Comparison of ENCODE assay signal across 26 mouse cellular contexts in the genomic region with DNA sequence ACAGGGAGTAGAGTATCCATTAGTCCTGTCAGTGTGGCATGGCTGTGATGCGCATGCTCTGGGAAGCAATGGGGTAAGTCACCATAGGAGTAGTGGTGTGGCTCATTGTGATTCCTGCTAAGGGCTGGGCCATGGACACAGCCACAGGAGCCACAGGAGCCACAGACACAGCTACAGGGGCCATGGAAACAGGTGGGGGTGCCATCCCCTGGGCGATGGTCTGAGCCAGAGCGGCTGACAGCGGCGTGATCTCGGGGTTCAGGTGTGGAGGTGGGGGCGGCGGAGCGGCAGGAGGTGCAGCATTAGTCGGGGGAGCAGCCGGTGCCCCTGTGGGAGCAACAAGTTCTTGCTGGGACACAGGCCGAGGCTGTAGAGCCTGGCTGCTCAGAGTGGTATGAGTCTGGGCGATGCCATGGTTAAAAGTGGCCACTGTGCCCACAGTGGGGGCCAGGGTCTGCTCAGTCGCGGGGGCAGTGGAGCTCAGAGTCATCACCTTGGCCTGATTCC. TPM values are rescaled to one million over a fixed set of nuclear protein-coding genes. Genes with fewer than 3 reads are reported as not detected.
DNase-seq lines count a peak whose midpoint lies in the region; ATAC-seq lines count a peak whose summit lies in the region.
"Had no signal": no experiment of that assay in that cellular context is flagged by ENCODE, and none has a peak within 500 bp of the region (broad histone marks: within the 10 kb centered on the region; RNA-seq: fewer than 3 reads in every experiment).

No protein-coding gene starts in this region.

- H3K27ac ChIP-seq in heart, embryonic 10.5 days, result peak overlapping the region; percentile 44; the same call in 1 of the 2 replicates
- H3K27ac ChIP-seq in heart, embryonic 12.5 days (ENCODE audit: poor library complexity, severe bottlenecking), result no peak overlapping the region
- H3K27ac ChIP-seq in liver, embryonic 11.5 days (ENCODE audit: low read depth, low read length), result no peak overlapping the region
- no peak overlapping the region for H3K27ac ChIP-seq in liver, embryonic 12.5 days
- no peak overlapping the region for H3K27ac ChIP-seq in embryonic facial prominence, embryonic 14.5 days (replicated peaks; ENCODE audit: low read depth, low read length)
- H3K27ac ChIP-seq: embryonic facial prominence, embryonic 12.5 days; forebrain, embryonic 13.5 days; heart, embryonic 15.5 days; hindbrain, embryonic 14.5 days; limb, embryonic 12.5 days; liver, embryonic 13.5 days; macrophage; midbrain, embryonic 15.5 days; neural tube, embryonic 15.5 days had no signal

- H3K36me3 ChIP-seq in heart, embryonic 10.5 days, result peaks cover 42% of the 10 kb centered on the region
- peaks cover 44% of the 10 kb centered on the region for H3K36me3 ChIP-seq in heart, embryonic 12.5 days
- peaks cover 26% of the 10 kb centered on the region for H3K36me3 ChIP-seq in liver, embryonic 11.5 days (ENCODE audit: control insufficient read depth, insufficient read depth, low read length)
- peaks cover 48% of the 10 kb centered on the region for H3K36me3 ChIP-seq in liver, embryonic 12.5 days
- peaks cover 44% of the 10 kb centered on the region for H3K36me3 ChIP-seq in embryonic facial prominence, embryonic 14.5 days (ENCODE audit: control insufficient read depth, insufficient read depth, low read length)

- H3K4me1 ChIP-seq in heart, embryonic 10.5 days, result peaks cover 17% of the 10 kb centered on the region
- peaks cover 22% of the 10 kb centered on the region for H3K4me1 ChIP-seq in heart, embryonic 12.5 days (replicated peaks)
- H3K4me1 ChIP-seq in liver, embryonic 11.5 days (replicated peaks; ENCODE audit: control insufficient read depth, insufficient read depth, low read length), result 0 out of 2 replicates have a peak, but pooled peaks cover 4% of the 10 kb centered on the region
- peaks cover 19% of the 10 kb centered on the region for H3K4me1 ChIP-seq in liver, embryonic 12.5 days
- H3K4me1 ChIP-seq in embryonic facial prominence, embryonic 14.5 days (ENCODE audit: control insufficient read depth, insufficient read depth, low read length), result no peaks in the 10 kb centered on the region

- H3K9me3 ChIP-seq in heart, embryonic 10.5 days, result no peaks in the 10 kb centered on the region
- H3K9me3 ChIP-seq in heart, embryonic 12.5 days (replicated peaks), result no peaks in the 10 kb centered on the region
- no peaks in the 10 kb centered on the region for H3K9me3 ChIP-seq in liver, embryonic 11.5 days (ENCODE audit: control insufficient read depth, low read length)
- H3K9me3 ChIP-seq in liver, embryonic 12.5 days (replicated peaks), result no peaks in the 10 kb centered on the region
- H3K9me3 ChIP-seq in embryonic facial prominence, embryonic 14.5 days (ENCODE audit: control insufficient read depth, low read length), result no peaks in the 10 kb centered on the region
- H3K9me3 ChIP-seq: embryonic facial prominence, embryonic 12.5 days; forebrain, embryonic 13.5 days; heart, embryonic 15.5 days; limb, embryonic 12.5 days; liver, embryonic 13.5 days; midbrain, embryonic 15.5 days; neural tube, embryonic 15.5 days had no signal

- DNase-seq in cerebellum, adult 9-11 months, result peak; percentile 54
- no peak for DNase-seq in cerebellum, adult 11 months
- DNase-seq in heart, embryonic 10.5 days (ENCODE audit: low spot score), result no peak
- no peak for DNase-seq in liver, embryonic 11.5 days (ENCODE audit: low spot score)
- no peak for DNase-seq in embryonic facial prominence, embryonic 14.5 days (ENCODE audit: low spot score)
- DNase-seq in layer of hippocampus, adult 18-20 months (ENCODE audit: low spot score in 2 of 2), result no peak
- DNase-seq: adrenal gland, postnatal 25 days; cerebellum, adult 2 months; cerebellum, postnatal 36 days; gastrocnemius, postnatal 36 days; heart, postnatal 36 days; liver, embryonic 13.5 days; lung, adult 18-20 months; retina, postnatal 1 day; right cerebral cortex, postnatal 14 days had no signal

- no peak overlapping the region for H3K9ac ChIP-seq in heart, embryonic 12.5 days
- 0 out of 2 replicates have a peak overlapping the region, but pooled peaks have one; percentile 3 for H3K9ac ChIP-seq in liver, embryonic 11.5 days (ENCODE audit: low read depth, low read length)
- no peak overlapping the region for H3K9ac ChIP-seq in liver, embryonic 12.5 days
- H3K9ac ChIP-seq in embryonic facial prominence, embryonic 14.5 days (ENCODE audit: low read depth, low read length), result peak overlapping the region; percentile 34; the same call in 1 of the 2 replicates
- H3K9ac ChIP-seq: embryonic facial prominence, embryonic 12.5 days; forebrain, embryonic 13.5 days; hindbrain, embryonic 14.5 days; limb, embryonic 12.5 days; liver, embryonic 13.5 days; midbrain, embryonic 15.5 days; neural tube, embryonic 15.5 days had no signal

- WGBS in heart, embryonic 10.5 days, result 94% methylated on average over 15 of the region's 15 CpGs
- WGBS in heart, embryonic 12.5 days, result 95% methylated on average over 15 of the region's 15 CpGs
- 96% methylated on average over 15 of the region's 15 CpGs for WGBS in liver, embryonic 11.5 days
- 91% methylated on average over 15 of the region's 15 CpGs for WGBS in liver, embryonic 12.5 days (ENCODE audit: insufficient replicate concordance)
- WGBS in embryonic facial prominence, embryonic 14.5 days, result 96% methylated on average over 15 of the region's 15 CpGs

- no peak for ATAC-seq in heart, embryonic 12.5 days (ENCODE audit: insufficient number of reproducible peaks, low FRiP score)
- ATAC-seq in liver, embryonic 11.5 days (replicated peaks; ENCODE audit: low FRiP score), result no peak
- no peak for ATAC-seq in liver, embryonic 12.5 days
- no peak for ATAC-seq in embryonic facial prominence, embryonic 14.5 days (ENCODE audit: low read depth)
- ATAC-seq: forebrain, embryonic 13.5 days; lung, postnatal 0 days; midbrain, embryonic 15.5 days had no signal

- H3K27me3 ChIP-seq in heart, embryonic 10.5 days (ENCODE audit: insufficient read depth, poor library complexity, severe bottlenecking), result no peaks in the 10 kb centered on the region
- no peaks in the 10 kb centered on the region for H3K27me3 ChIP-seq in heart, embryonic 12.5 days (replicated peaks)
- no peaks in the 10 kb centered on the region for H3K27me3 ChIP-seq in liver, embryonic 11.5 days (replicated peaks; ENCODE audit: control insufficient read depth, insufficient read depth, low read length)
- no peaks in the 10 kb centered on the region for H3K27me3 ChIP-seq in liver, embryonic 12.5 days (replicated peaks)
- H3K27me3 ChIP-seq in embryonic facial prominence, embryonic 14.5 days (replicated peaks; ENCODE audit: control insufficient read depth, insufficient read depth, low read length), result no peaks in the 10 kb centered on the region
- H3K27me3 ChIP-seq: embryonic facial prominence, embryonic 12.5 days; forebrain, embryonic 13.5 days; heart, embryonic 15.5 days; limb, embryonic 12.5 days; liver, embryonic 13.5 days; midbrain, embryonic 15.5 days; neural tube, embryonic 15.5 days had no signal

- no peak overlapping the region for H3K4me2 ChIP-seq in heart, embryonic 12.5 days
- H3K4me2 ChIP-seq in liver, embryonic 11.5 days, result no peak overlapping the region
- no peak overlapping the region for H3K4me2 ChIP-seq in liver, embryonic 12.5 days
- no peak overlapping the region for H3K4me2 ChIP-seq in embryonic facial prominence, embryonic 14.5 days (ENCODE audit: low read depth, low read length)
- H3K4me2 ChIP-seq: embryonic facial prominence, embryonic 12.5 days; forebrain, embryonic 13.5 days; heart, embryonic 15.5 days; hindbrain, embryonic 14.5 days; limb, embryonic 12.5 days; liver, embryonic 13.5 days; midbrain, embryonic 15.5 days; neural tube, embryonic 15.5 days had no signal

- H3K4me3 ChIP-seq in heart, embryonic 10.5 days, result no peak overlapping the region
- no peak overlapping the region for H3K4me3 ChIP-seq in heart, embryonic 12.5 days
- H3K4me3 ChIP-seq in liver, embryonic 11.5 days (ENCODE audit: low read depth, low read length), result 0 out of 2 replicates have a peak overlapping the region, but pooled peaks have one; percentile 8
- H3K4me3 ChIP-seq in liver, embryonic 12.5 days, result no peak overlapping the region
- H3K4me3 ChIP-seq in embryonic facial prominence, embryonic 14.5 days (ENCODE audit: low read depth, low read length), result no peak overlapping the region
- H3K4me3 ChIP-seq: embryonic facial prominence, embryonic 12.5 days; forebrain, embryonic 13.5 days; heart, embryonic 15.5 days; limb, embryonic 12.5 days; liver, embryonic 13.5 days; midbrain, embryonic 15.5 days; neural tube, embryonic 15.5 days had no signal

RNA-seq across cellular contexts. Expression of a gene that starts 3.4 kb away (rescaled TPM):
- 11.2 and 12.8 TPM in 2 replicates for polyA plus RNA-seq in heart, embryonic 10.5 days (2016; fragmentation: Nextera tagmentation; extraction: Ambion mirVana)
- polyA plus RNA-seq in heart, embryonic 12.5 days (2016; fragmentation: Nextera tagmentation; extraction: Ambion mirVana), result 10.2 and 11.9 TPM in 2 replicates
- polyA plus RNA-seq in liver, embryonic 11.5 days (2014; fragmentation: Nextera tagmentation; extraction: Ambion mirVana), result 9.9 and 11.1 TPM in 2 replicates
- 7.7 and 8.1 TPM in 2 replicates for polyA plus RNA-seq in liver, embryonic 12.5 days (2016; fragmentation: Nextera tagmentation; extraction: Ambion mirVana)
- 11.4 and 12.5 TPM in 2 replicates for polyA plus RNA-seq in embryonic facial prominence, embryonic 14.5 days (2014; fragmentation: Nextera tagmentation; extraction: Ambion mirVana)
- total RNA-seq in layer of hippocampus, adult 18-20 months (2021), result 10 to 100 TPM; 13.6 to 15.6 TPM

RNA-seq across cellular contexts. Expression of a gene that starts 4.9 kb away (rescaled TPM):
- 2,301 and 2,407 TPM in 2 replicates for polyA plus RNA-seq in heart, embryonic 10.5 days (2016; fragmentation: Nextera tagmentation; extraction: Ambion mirVana)
- 2,275 and 2,341 TPM in 2 replicates for polyA plus RNA-seq in heart, embryonic 12.5 days (2016; fragmentation: Nextera tagmentation; extraction: Ambion mirVana)
- 3,476 and 3,859 TPM in 2 replicates for polyA plus RNA-seq in liver, embryonic 11.5 days (2014; fragmentation: Nextera tagmentation; extraction: Ambion mirVana)
- polyA plus RNA-seq in liver, embryonic 12.5 days (2016; fragmentation: Nextera tagmentation; extraction: Ambion mirVana), result 2,924 and 3,037 TPM in 2 replicates
- polyA plus RNA-seq in embryonic facial prominence, embryonic 14.5 days (2014; fragmentation: Nextera tagmentation; extraction: Ambion mirVana), result 4,564 and 5,119 TPM in 2 replicates
- 1,000 to 10,000 TPM; 1,532 to 1,582 TPM for total RNA-seq in layer of hippocampus, adult 18-20 months (2021)

RNA-seq across cellular contexts. Expression of a gene that starts 18.5 kb away (rescaled TPM):
- 17.8 and 20.3 TPM in 2 replicates for polyA plus RNA-seq in heart, embryonic 10.5 days (2016; fragmentation: Nextera tagmentation; extraction: Ambion mirVana)
- polyA plus RNA-seq in heart, embryonic 12.5 days (2016; fragmentation: Nextera tagmentation; extraction: Ambion mirVana), result 25.0 and 26.5 TPM in 2 replicates
- polyA plus RNA-seq in liver, embryonic 11.5 days (2014; fragmentation: Nextera tagmentation; extraction: Ambion mirVana), result 19.1 TPM in 2 replicates
- 15.0 and 16.0 TPM in 2 replicates for polyA plus RNA-seq in liver, embryonic 12.5 days (2016; fragmentation: Nextera tagmentation; extraction: Ambion mirVana)
- 44.2 and 46.8 TPM in 2 replicates for polyA plus RNA-seq in embryonic facial prominence, embryonic 14.5 days (2014; fragmentation: Nextera tagmentation; extraction: Ambion mirVana)
- total RNA-seq in layer of hippocampus, adult 18-20 months (2021), result 1 to 10 TPM; 6.2 to 6.3 TPM

RNA-seq across cellular contexts. Expression of a gene that starts 21.6 kb away (rescaled TPM):
- polyA plus RNA-seq in heart, embryonic 10.5 days (2016; fragmentation: Nextera tagmentation; extraction: Ambion mirVana), result 168 and 225 TPM in 2 replicates
- polyA plus RNA-seq in heart, embryonic 12.5 days (2016; fragmentation: Nextera tagmentation; extraction: Ambion mirVana), result 132 and 136 TPM in 2 replicates
- 384 and 397 TPM in 2 replicates for polyA plus RNA-seq in liver, embryonic 11.5 days (2014; fragmentation: Nextera tagmentation; extraction: Ambion mirVana)
- 233 and 242 TPM in 2 replicates for polyA plus RNA-seq in liver, embryonic 12.5 days (2016; fragmentation: Nextera tagmentation; extraction: Ambion mirVana)
- 187 and 202 TPM in 2 replicates for polyA plus RNA-seq in embryonic facial prominence, embryonic 14.5 days (2014; fragmentation: Nextera tagmentation; extraction: Ambion mirVana)
- 10 to 100 TPM; 60.4 to 61.7 TPM for total RNA-seq in layer of hippocampus, adult 18-20 months (2021)

RNA-seq across cellular contexts. Expression of a gene that starts 45.2 kb away (rescaled TPM):
- 7.4 and 7.7 TPM in 2 replicates for polyA plus RNA-seq in heart, embryonic 10.5 days (2016; fragmentation: Nextera tagmentation; extraction: Ambion mirVana)
- polyA plus RNA-seq in heart, embryonic 12.5 days (2016; fragmentation: Nextera tagmentation; extraction: Ambion mirVana), result 7.5 and 7.6 TPM in 2 replicates
- 3.0 and 3.7 TPM in 2 replicates for polyA plus RNA-seq in liver, embryonic 11.5 days (2014; fragmentation: Nextera tagmentation; extraction: Ambion mirVana)
- polyA plus RNA-seq in liver, embryonic 12.5 days (2016; fragmentation: Nextera tagmentation; extraction: Ambion mirVana), result 1.8 TPM in 2 replicates
- 22.5 and 22.7 TPM in 2 replicates for polyA plus RNA-seq in embryonic facial prominence, embryonic 14.5 days (2014; fragmentation: Nextera tagmentation; extraction: Ambion mirVana)
- total RNA-seq in layer of hippocampus, adult 18-20 months (2021), result 1 to 10 TPM; 7.1 to 7.5 TPM

Comparison
In these comparisons a context has a peak if more than half of its experiments do, and no peak if none do; other contexts are left out.
1. H3K9ac ChIP-seq: peak in liver, embryonic 11.5 days (single experiment) and embryonic facial prominence, embryonic 14.5 days (single experiment); none in heart, embryonic 12.5 days (single experiment) and liver, embryonic 12.5 days (single experiment).